Mouse (Mus musculus) myocyte (in vitro differentiated cells): ENCODE results near the gene Decr2. TPM values are rescaled to one million over a fixed set of nuclear protein-coding genes. Genes with fewer than 3 reads are reported as not detected.
"Not testable (repeated sequence)": the region's sequence is repeated elsewhere in the genome, so short reads cannot be mapped to it uniquely, and the experiment has no call there.

Experiments used
- H3K27me3 ChIP-seq: one replicate; pipeline ENCODE4 v1.6.1; 2011; ENCODE audit not compliant: control insufficient read depth, insufficient read depth, insufficient read length
- H3K36me3 ChIP-seq: one replicate; pipeline ENCODE4 v1.6.1; 2011; ENCODE audit not compliant: control insufficient read depth, insufficient read depth
- H3K4me2 ChIP-seq: one replicate; pipeline ENCODE4 v1.6.1; 2011; ENCODE audit warnings: low read depth, control low read depth
- H3K4me3 ChIP-seq: one replicate; pipeline ENCODE4 v1.5.1; 2011; ENCODE audit warnings: mild to moderate bottlenecking, control low read depth, moderate library complexity
- H3K79me2 ChIP-seq: one replicate; pipeline ENCODE4 v1.6.1; 2011; ENCODE audit not compliant: control insufficient read depth, insufficient read depth
- H3ac ChIP-seq: one replicate; pipeline ENCODE4 v1.6.1; 2011; ENCODE audit not compliant: control insufficient read depth, insufficient read length
- CEBPB ChIP-seq: IDR thresholded peaks from 2 replicates; pipeline ENCODE4 v1.6.1; 2011; ENCODE audit warnings: mild to moderate bottlenecking, moderate library complexity; ENCODE audit not compliant: poor library complexity, insufficient read depth, severe bottlenecking
- E2F4 ChIP-seq: IDR thresholded peaks from one replicate; pipeline ENCODE4 v1.6.1; 2011; ENCODE audit warnings: mild to moderate bottlenecking, control low read depth, moderate library complexity; ENCODE audit not compliant: insufficient read depth
- MAX ChIP-seq: IDR thresholded peaks from one replicate; pipeline ENCODE4 v1.6.1; 2011; ENCODE audit warnings: low read depth, mild to moderate bottlenecking, control low read depth
- MYOD1 ChIP-seq, 3 experiments: IDR thresholded peaks; one replicate each; pipeline ENCODE4 v1.6.1; 2011; ENCODE audit warnings: control low read depth in 2 of 3, low read depth in 2 of 3, mild to moderate bottlenecking in 2 of 3, moderate library complexity in 1 of 3; ENCODE audit not compliant: insufficient read length in 2 of 3, control insufficient read depth in 1 of 3
- MYOG ChIP-seq, 3 experiments: IDR thresholded peaks; one replicate each; pipeline ENCODE4 v1.6.1; 2011; ENCODE audit warnings: control low read depth in 2 of 3, low read depth in 2 of 3, mild to moderate bottlenecking in 2 of 3; ENCODE audit not compliant: insufficient read length in 2 of 3, control insufficient read depth in 1 of 3, insufficient read depth in 1 of 3
- POLR2A ChIP-seq: IDR thresholded peaks from one replicate; pipeline ENCODE4 v1.6.1; 2011; ENCODE audit warnings: low read depth, mild to moderate bottlenecking, control low read depth, moderate library complexity; ENCODE audit not compliant: insufficient read length
- POLR2AphosphoS2 ChIP-seq: IDR thresholded peaks from one replicate; pipeline ENCODE4 v1.6.1; 2011; ENCODE audit warnings: low read depth, control low read depth; ENCODE audit not compliant: insufficient read length
- REST ChIP-seq: IDR thresholded peaks from one replicate; pipeline ENCODE4 v1.6.1; 2011; ENCODE audit warnings: mild to moderate bottlenecking, control low read depth, moderate library complexity; ENCODE audit not compliant: insufficient read depth, insufficient read length
- SRF ChIP-seq: IDR thresholded peaks from one replicate; pipeline ENCODE4 v1.6.1; 2011; ENCODE audit warnings: low read depth; ENCODE audit not compliant: control insufficient read depth, insufficient read length
- TCF12 ChIP-seq: IDR thresholded peaks from one replicate; pipeline ENCODE4 v1.6.1; 2011; ENCODE audit warnings: mild to moderate bottlenecking, control low read depth; ENCODE audit not compliant: poor library complexity, insufficient read depth, severe bottlenecking
- TCF3 ChIP-seq: IDR thresholded peaks from one replicate; pipeline ENCODE4 v1.6.1; 2011; ENCODE audit warnings: low read depth, control low read depth; ENCODE audit not compliant: insufficient read length
- USF1 ChIP-seq: IDR thresholded peaks from one replicate; pipeline ENCODE4 v1.6.1; 2011; ENCODE audit warnings: low read depth, mild to moderate bottlenecking, control low read depth, moderate library complexity
- polyA plus RNA-seq: library from polyadenylated mRNA; unstranded; fragments of >200 nt; fragmentation: generic; extraction: Trizol; gene quantifications from one replicate; pipeline ENCODE4 v1.2.1, GENCODE M21; 2012; ENCODE audit warnings: missing spikeins

Decr2 gene
- polyA plus RNA-seq, 1 experiment: 8.3 TPM

DNA sequence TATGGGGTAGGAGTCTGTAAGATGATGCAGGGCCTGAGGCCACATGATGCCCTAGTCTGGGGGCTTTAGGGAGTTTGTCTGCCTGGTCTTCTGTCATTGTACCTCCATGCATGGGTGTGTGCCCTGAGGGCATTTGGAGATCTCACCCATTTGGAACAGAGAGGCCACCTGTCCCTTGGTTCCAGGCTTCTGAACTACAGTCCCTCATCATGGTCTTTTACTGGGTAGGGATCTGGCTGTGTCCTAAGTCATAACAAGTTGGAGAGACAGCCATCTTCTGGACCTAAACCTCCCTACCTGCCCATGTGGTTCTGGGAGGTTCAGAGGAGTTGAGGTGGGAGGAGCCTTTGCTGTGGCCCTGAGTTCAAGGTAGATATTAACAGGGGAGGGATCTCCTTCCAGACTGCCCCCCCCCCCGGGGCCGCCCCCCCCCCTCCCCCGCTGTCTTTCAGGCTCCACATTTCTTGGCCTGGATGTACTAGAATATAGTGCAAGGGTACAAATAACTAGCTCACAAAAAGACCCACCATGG lies 25.9 kb upstream of the Decr2 start:
- Histone ChIP-seq H3K27me3 (peaks cover 52% of the 10 kb centered on the region), H3ac (no peak overlapping the region), H3K79me2 (no peaks in the 10 kb centered on the region), H3K4me2 (no peak overlapping the region), H3K36me3 (no peaks in the 10 kb centered on the region), H3K4me3 (no peak overlapping the region)
- TF ChIP-seq CEBPB: no peak
- TF ChIP-seq MYOG (IDR thresholded peaks at IDR 0.05; ENCODE audit: control insufficient read depth in 1 of 3, insufficient read depth in 1 of 3, insufficient read length in 2 of 3, low read depth in 2 of 3): no peak
- TF ChIP-seq REST: no peak
- no peak for TF ChIP-seq MAX
- TF ChIP-seq SRF: no peak
- TF ChIP-seq MYOD1 (IDR thresholded peaks at IDR 0.05; ENCODE audit: control insufficient read depth in 1 of 3, insufficient read length in 2 of 3, low read depth in 2 of 3): no peak
- no peak for TF ChIP-seq TCF12
- no peak for TF ChIP-seq POLR2A
- no peak for TF ChIP-seq USF1
- no peak for TF ChIP-seq E2F4
- TF ChIP-seq POLR2AphosphoS2: no peak
- no peak for TF ChIP-seq TCF3

DNA sequence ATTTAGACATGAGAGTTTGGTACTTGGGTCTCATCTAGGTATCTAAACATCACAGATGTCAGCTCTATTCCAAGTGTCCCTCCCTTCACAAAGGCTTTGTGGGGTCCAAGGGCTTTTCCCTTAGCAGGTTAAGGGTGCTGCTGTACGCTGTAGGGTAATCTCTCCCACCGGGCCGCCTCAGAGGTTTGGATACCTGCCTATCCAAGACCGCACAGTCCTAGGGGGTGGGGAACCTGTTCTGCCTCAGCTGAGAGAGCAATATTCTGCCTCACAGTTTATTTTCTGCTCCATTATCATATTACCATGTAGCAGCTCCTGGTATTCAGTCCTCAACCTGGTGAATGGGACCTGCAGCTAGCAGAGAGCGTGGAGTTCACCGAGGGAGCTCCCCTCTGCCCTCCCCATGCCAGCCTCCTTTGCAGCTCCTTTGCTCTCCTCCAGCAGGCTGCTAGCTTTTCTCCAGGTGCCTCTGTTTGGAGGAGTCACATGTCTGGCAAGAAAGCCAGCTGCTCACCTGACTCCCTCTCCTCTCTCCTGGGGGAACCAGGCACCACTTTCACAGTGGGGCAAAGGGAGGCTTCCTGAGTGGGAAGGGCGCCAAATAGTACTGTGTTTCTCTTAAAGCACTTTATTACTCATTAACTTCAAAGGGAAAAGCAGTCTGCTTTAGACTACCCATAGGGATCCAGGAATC lies 25.2 kb upstream of the Decr2 start:
- H3K4me2 ChIP-seq: no peak overlapping the region
- H3K79me2 ChIP-seq: no peaks in the 10 kb centered on the region
- no peak overlapping the region for H3ac ChIP-seq
- peaks cover 57% of the 10 kb centered on the region for H3K27me3 ChIP-seq
- no peak for TF ChIP-seq CEBPB
- no peak overlapping the region for H3K4me3 ChIP-seq
- H3K36me3 ChIP-seq: no peaks in the 10 kb centered on the region

DNA sequence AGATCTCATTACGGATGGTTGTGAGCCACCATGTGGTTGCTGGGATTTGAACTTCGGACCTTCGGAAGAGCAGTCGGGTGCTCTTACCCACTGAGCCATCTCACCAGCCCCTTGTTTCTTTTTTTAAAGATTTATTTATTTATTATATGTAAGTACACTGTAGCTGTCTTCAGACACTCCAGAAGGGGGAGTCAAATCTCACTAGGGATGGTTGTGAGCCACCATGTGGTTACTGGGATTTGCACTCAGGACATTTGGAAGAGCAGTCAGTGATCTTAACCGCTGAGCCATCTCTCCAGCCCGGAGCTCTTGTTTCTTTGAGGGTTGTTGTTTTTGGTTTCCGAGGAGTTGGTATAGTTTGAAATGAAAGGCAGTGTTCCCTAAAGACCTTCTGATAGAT lies 24.3 kb upstream of the Decr2 start:
- not testable (repeated sequence) for H3K79me2 ChIP-seq, H3K4me2 ChIP-seq, H3K36me3 ChIP-seq, H3ac ChIP-seq, H3K4me3 ChIP-seq
- H3K27me3 ChIP-seq: peaks cover 54% of the 10 kb centered on the region

DNA sequence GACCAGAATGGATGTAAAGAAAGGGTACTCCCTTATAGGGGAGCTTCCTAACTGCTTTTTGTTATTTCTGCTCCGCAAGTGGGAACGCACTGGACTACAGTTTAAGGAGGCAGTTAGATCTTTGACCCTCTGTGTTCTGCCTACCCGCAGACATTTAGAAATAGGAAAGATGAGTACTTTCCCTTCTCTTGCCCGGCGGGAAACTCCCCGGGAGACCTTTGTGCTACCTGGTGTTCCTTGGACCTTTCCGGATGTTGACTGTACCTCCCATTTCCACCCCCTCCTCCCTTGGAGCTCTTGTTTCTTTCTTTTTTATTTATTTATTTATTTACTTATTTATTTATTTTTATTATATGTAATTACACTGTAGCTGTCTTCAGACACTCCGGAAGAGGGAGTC lies 23.9 kb upstream of the Decr2 start:
- Histone ChIP-seq H3K79me2 (no peaks in the 10 kb centered on the region), H3ac (no peak overlapping the region), H3K36me3 (no peaks in the 10 kb centered on the region), H3K4me2 (peak overlapping the region; percentile 71), H3K27me3 (peaks cover 50% of the 10 kb centered on the region), H3K4me3 (no peak overlapping the region)
- TF ChIP-seq MYOG (IDR thresholded peaks at IDR 0.05; ENCODE audit: control insufficient read depth in 1 of 3, insufficient read depth in 1 of 3, insufficient read length in 2 of 3, low read depth in 2 of 3) (no peak), USF1 (no peak), E2F4 (no peak), CEBPB (no peak), TCF3 (no peak), POLR2A (no peak), REST (no peak), MYOD1 (IDR thresholded peaks at IDR 0.05; ENCODE audit: control insufficient read depth in 1 of 3, insufficient read length in 2 of 3, low read depth in 2 of 3) (no peak), POLR2AphosphoS2 (no peak), SRF (no peak), MAX (no peak)

DNA sequence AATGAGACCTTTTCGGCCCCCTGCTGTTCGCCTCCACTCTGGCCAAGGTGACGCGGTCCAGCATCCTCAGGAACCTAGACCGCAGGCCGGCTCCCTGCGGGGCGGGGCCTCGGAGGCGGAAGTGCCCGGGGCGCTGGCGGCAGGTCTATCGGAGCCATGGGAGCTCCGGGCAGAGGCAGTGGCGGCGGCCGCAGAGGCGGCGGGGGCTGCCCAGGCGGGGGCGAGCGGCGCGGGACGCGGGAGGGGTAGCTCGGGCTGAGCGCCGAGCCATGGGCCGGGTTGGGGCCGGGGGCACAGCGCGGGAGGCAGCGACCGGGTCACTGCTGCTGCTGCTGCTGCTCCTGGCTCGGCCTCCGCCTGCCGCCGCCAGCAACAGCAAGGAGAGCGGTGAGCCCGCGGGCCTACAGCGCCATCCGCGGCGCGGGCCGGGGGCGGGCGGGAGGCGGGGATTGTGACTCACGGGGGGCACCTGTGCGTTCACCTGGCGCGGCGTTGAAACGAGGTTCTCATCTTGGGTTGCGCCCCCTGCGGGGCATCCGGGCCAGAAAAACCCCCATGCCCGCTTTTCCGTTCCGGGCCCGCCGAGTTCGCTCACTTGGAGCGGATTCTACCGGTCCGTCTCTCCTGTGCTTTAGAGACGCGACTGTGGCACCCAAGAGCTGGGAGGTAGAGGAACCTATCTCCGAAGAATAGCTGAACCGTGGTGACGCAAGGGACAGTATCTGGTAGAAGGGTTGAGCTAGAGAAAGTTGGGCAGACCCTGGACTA lies 23.2 kb upstream of the Decr2 start, which contains the start of gene Tmem8:
Gene Tmem8, plus strand, starts transcription at position 119 of the 768 bp plus-strand sequence.
- H3K36me3 ChIP-seq: no peaks in the 10 kb centered on the region
- TF ChIP-seq POLR2AphosphoS2 (no peak), USF1 (no peak), MAX (no peak), SRF (no peak), POLR2A (no peak), MYOG (IDR thresholded peaks at IDR 0.05; ENCODE audit: control insufficient read depth in 1 of 3, insufficient read depth in 1 of 3, insufficient read length in 2 of 3, low read depth in 2 of 3) (no peak), TCF12 (no peak), REST (no peak), TCF3 (no peak), E2F4 (no peak), CEBPB (no peak), MYOD1 (IDR thresholded peaks at IDR 0.05; ENCODE audit: control insufficient read depth in 1 of 3, insufficient read length in 2 of 3, low read depth in 2 of 3) (no peak)
- peak within 1 kb of the TSS; percentile 71 for H3K4me2 ChIP-seq
- peaks cover 43% of the 10 kb centered on the region for H3K27me3 ChIP-seq
- no peaks in the 10 kb centered on the region for H3K79me2 ChIP-seq
- no peak within 1 kb of the TSS for H3ac ChIP-seq
- no peak within 1 kb of the TSS for H3K4me3 ChIP-seq
